Mouse (Mus musculus) brain, embryonic 14.5 days (tissue): ENCODE results near the gene Zfp993.
"Not testable (repeated sequence)": the region's sequence is repeated elsewhere in the genome, so short reads cannot be mapped to it uniquely, and the experiment has no call there.

Source experiments
- CTCF ChIP-seq: fragments of 200-500 bp; IDR thresholded peaks from 2 replicates; pipeline ENCODE4 v1.5.1; 2012; ENCODE audit warnings: inconsistent platforms, mild to moderate bottlenecking, moderate library complexity, borderline replicate concordance; ENCODE audit not compliant: insufficient read depth, insufficient read length; ENCODE audit errors: extremely low read depth
- POLR2A ChIP-seq: fragments of 200-500 bp; IDR thresholded peaks from 2 replicates; pipeline ENCODE4 v1.6.1; 2012; ENCODE audit warnings: mild to moderate bottlenecking, inconsistent platforms, borderline replicate concordance; ENCODE audit not compliant: poor library complexity, insufficient read depth, insufficient read length, severe bottlenecking; ENCODE audit errors: extremely low read depth

DNA sequence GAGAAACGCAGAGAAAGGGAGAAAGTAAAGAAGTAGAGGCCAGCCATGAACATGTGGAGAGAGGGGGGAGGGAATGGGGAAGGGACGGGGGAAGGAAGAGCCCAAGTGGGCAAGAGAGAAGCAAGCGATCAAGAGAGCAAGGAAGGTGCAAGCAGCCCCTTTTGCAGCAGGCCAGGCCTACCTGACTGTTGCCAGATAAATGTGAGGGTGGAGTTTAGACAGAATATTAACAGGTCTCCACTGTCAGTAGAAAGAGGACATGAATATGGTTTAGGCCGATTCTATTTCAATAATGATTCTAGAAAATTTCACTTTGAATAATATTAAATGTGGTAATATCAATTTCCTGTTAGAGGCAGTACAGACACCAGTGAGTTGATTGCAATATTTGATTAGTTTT lies 39.4 kb downstream of the Zfp993 start:
- not testable (repeated sequence) for TF ChIP-seq CTCF, POLR2A
